Mouse (Mus musculus) heart, embryonic 16.5 days (tissue): ENCODE data around the gene Spag7. TPM values are rescaled to one million over a fixed set of nuclear protein-coding genes. Genes with fewer than 3 reads are reported as not detected.

ENCODE experiments used
- ATAC-seq: fragments of 200-750 bp; cut with Nextera tagmentation; replicated peaks from 2 replicates; pipeline ENCODE4 v1.8.0; 2017; ENCODE audit warnings: moderate number of reproducible peaks; ENCODE audit not compliant: insufficient read depth, low FRiP score; ENCODE audit errors: extremely low read depth
- H3K27ac ChIP-seq: fragments of 300-500 bp; sonication (generic); 2 replicates; pipeline ENCODE4 v1.5.1; 2014; ENCODE audit warnings: mild to moderate bottlenecking, low read length, control low read depth, moderate library complexity
- H3K27me3 ChIP-seq: fragments of 300-500 bp; sonication (generic); 2 replicates; pipeline ENCODE4 v1.6.1; 2014; ENCODE audit warnings: low read length, mixed read lengths; ENCODE audit not compliant: control insufficient read depth, insufficient read depth
- H3K36me3 ChIP-seq: fragments of 300-500 bp; sonication (generic); 2 replicates; pipeline ENCODE4 v1.6.1; 2014; ENCODE audit not compliant: control insufficient read depth, insufficient read depth
- H3K4me1 ChIP-seq: fragments of 300-500 bp; sonication (generic); 2 replicates; pipeline ENCODE4 v1.6.1; 2014; ENCODE audit warnings: low read length, mixed read lengths; ENCODE audit not compliant: control insufficient read depth, insufficient read depth
- H3K4me2 ChIP-seq: fragments of 300-500 bp; sonication (generic); 2 replicates; pipeline ENCODE4 v1.6.1; 2014; ENCODE audit warnings: low read depth, mild to moderate bottlenecking, control low read depth, low read length
- H3K4me3 ChIP-seq: fragments of 300-500 bp; sonication (generic); 2 replicates; pipeline ENCODE4 v1.5.1; 2014; ENCODE audit warnings: mild to moderate bottlenecking, control low read depth, low read length
- H3K9ac ChIP-seq: fragments of 300-500 bp; sonication (generic); 2 replicates; pipeline ENCODE4 v1.6.1; 2014; ENCODE audit warnings: low read length, control low read depth
- H3K9me3 ChIP-seq: fragments of 300-500 bp; sonication (generic); replicated peaks from 2 replicates; pipeline ENCODE4 v1.6.1; 2016; ENCODE audit warnings: low read length; ENCODE audit not compliant: control insufficient read depth
- WGBS: fragments of 180-500 bp; shearing (Covaris S2); extraction: QIAGEN DNeasy Blood & Tissue Kit; methylation state at CpG from one replicate; pipeline ENCODE4 v1.1.7; 2014; 5-methylcytosine and 5-hydroxymethylcytosine counted together
- polyA plus RNA-seq: library from polyadenylated mRNA; unstranded; fragments of >200 nt; fragmentation: Nextera tagmentation; extraction: Ambion mirVana; gene quantifications from 2 replicates; pipeline ENCODE4 v1.2.1, GENCODE M21; 2015

Gene Spag7
- polyA plus RNA-seq, 1 experiment from 2014 or later, result 186 TPM

GRCm38 (mm10) chr11:70630129-70630528 lies 39.1 kb downstream of the Spag7 start:
- Histone ChIP-seq H3K9me3 (no peaks in the 10 kb centered on the region), H3K36me3 (no peaks in the 10 kb centered on the region), H3K9ac (no peak overlapping the region), H3K27ac (no peak overlapping the region), H3K4me2 (no peak overlapping the region), H3K27me3 (no peaks in the 10 kb centered on the region), H3K4me3 (no peak overlapping the region), H3K4me1 (no peaks in the 10 kb centered on the region)
- WGBS, result 59% methylated on average over 7 of the region's 7 CpGs
- ATAC-seq, result no peak

GRCm38 (mm10) chr11:70629557-70629956 lies 39.7 kb downstream of the Spag7 start:
- Histone ChIP-seq H3K27me3 (no peaks in the 10 kb centered on the region), H3K27ac (no peak overlapping the region), H3K36me3 (no peaks in the 10 kb centered on the region), H3K9me3 (no peaks in the 10 kb centered on the region), H3K4me1 (no peaks in the 10 kb centered on the region), H3K9ac (no peak overlapping the region), H3K4me2 (no peak overlapping the region), H3K4me3 (no peak overlapping the region)
- 47% methylated on average over 5 of the region's 5 CpGs for WGBS
- no peak for ATAC-seq

- H3K27me3 ChIP-seq, result no peaks in the 10 kb centered on the region
- H3K4me1 ChIP-seq, result no peaks in the 10 kb centered on the region
- H3K9ac ChIP-seq, result no peak overlapping the region
- no peak overlapping the region for H3K27ac ChIP-seq
- H3K36me3 ChIP-seq, result no peaks in the 10 kb centered on the region
- no peak overlapping the region for H3K4me3 ChIP-seq
- H3K4me2 ChIP-seq, result no peak overlapping the region
- WGBS, result 59% methylated on average over 2 of the region's 2 CpGs
- H3K9me3 ChIP-seq, result no peaks in the 10 kb centered on the region
- no peak for ATAC-seq
Measured at GRCm38 (mm10) chr11:70628431-70628830, 40.8 kb downstream of the Spag7 start.

GRCm38 (mm10) chr11:70626877-70627276 lies 42.3 kb downstream of the Spag7 start:
- no peaks in the 10 kb centered on the region for H3K36me3 ChIP-seq
- H3K9ac ChIP-seq, result no peak overlapping the region
- H3K9me3 ChIP-seq, result no peaks in the 10 kb centered on the region
- H3K27me3 ChIP-seq, result no peaks in the 10 kb centered on the region
- H3K4me1 ChIP-seq, result peaks cover 4% of the 10 kb centered on the region; the same call in 1 of the 2 replicates
- H3K4me2 ChIP-seq, result no peak overlapping the region
- WGBS, result 72% methylated on average over 4 of the region's 4 CpGs
- no peak overlapping the region for H3K4me3 ChIP-seq
- ATAC-seq, result no peak
- H3K27ac ChIP-seq, result no peak overlapping the region

GRCm38 (mm10) chr11:70625473-70625872 lies 43.7 kb downstream of the Spag7 start:
- no peak overlapping the region for H3K4me2 ChIP-seq
- ATAC-seq, result no peak
- no peak overlapping the region for H3K27ac ChIP-seq
- peaks cover 5% of the 10 kb centered on the region; the same call in 1 of the 2 replicates for H3K4me1 ChIP-seq
- no peak overlapping the region for H3K9ac ChIP-seq
- H3K27me3 ChIP-seq, result no peaks in the 10 kb centered on the region
- H3K4me3 ChIP-seq, result no peak overlapping the region
- WGBS, result 44% methylated on average over 4 of the region's 4 CpGs
- H3K9me3 ChIP-seq, result no peaks in the 10 kb centered on the region
- H3K36me3 ChIP-seq, result no peaks in the 10 kb centered on the region

GRCm38 (mm10) chr11:70623053-70623742 lies 46.0 kb downstream of the Spag7 start:
- Histone ChIP-seq H3K4me1 (peaks cover 5% of the 10 kb centered on the region; the same call in 1 of the 2 replicates), H3K27me3 (no peaks in the 10 kb centered on the region), H3K9ac (no peak overlapping the region), H3K9me3 (no peaks in the 10 kb centered on the region), H3K36me3 (no peaks in the 10 kb centered on the region), H3K4me3 (no peak overlapping the region), H3K4me2 (no peak overlapping the region), H3K27ac (no peak overlapping the region)
- no peak for ATAC-seq
- 65% methylated on average over 10 of the region's 10 CpGs for WGBS

- H3K9me3 ChIP-seq, result no peaks in the 10 kb centered on the region
- WGBS, result 36% methylated on average over 7 of the region's 7 CpGs
- no peak overlapping the region for H3K4me2 ChIP-seq
- peaks cover 5% of the 10 kb centered on the region; the same call in 1 of the 2 replicates for H3K4me1 ChIP-seq
- H3K36me3 ChIP-seq, result no peaks in the 10 kb centered on the region
- ATAC-seq, result no peak
- H3K27ac ChIP-seq, result no peak overlapping the region
- H3K4me3 ChIP-seq, result no peak overlapping the region
- no peak overlapping the region for H3K9ac ChIP-seq
- H3K27me3 ChIP-seq, result no peaks in the 10 kb centered on the region
Measured at GRCm38 (mm10) chr11:70621972-70622814, 47.0 kb downstream of the Spag7 start.

- Histone ChIP-seq H3K36me3 (no peaks in the 10 kb centered on the region), H3K4me3 (no peak within 1 kb of the TSS), H3K27ac (no peak within 1 kb of the TSS), H3K27me3 (peaks cover 5% of the 10 kb centered on the region; the same call in 1 of the 2 replicates), H3K4me1 (peaks cover 15% of the 10 kb centered on the region), H3K9me3 (no peaks in the 10 kb centered on the region), H3K4me2 (no peak within 1 kb of the TSS), H3K9ac (no peak within 1 kb of the TSS)
- 25% methylated on average over 1 of the region's 1 CpGs for WGBS
- no peak for ATAC-seq
Measured at GRCm38 (mm10) chr11:70619101-70619500, 50.1 kb downstream of the Spag7 start, which contains the start of gene Chrne. TSS of gene Chrne (minus strand) at chr11:70619216.
